Comparison of ENCODE assay signal across 7 mouse cellular contexts in genomic region chr11:12336145-12336544, GRCm38 (mm10).
A peak's percentile ranks its signal among the peaks of the same experiment; 100 is the strongest.
DNase-seq lines count a peak whose midpoint lies in the region; TF ChIP-seq lines count a peak whose summit lies in the region.

No protein-coding gene starts in this region.

- intact Hi-C loops in heart, postnatal 36 days (cut with DNase I): loop anchor here (2.0 to 5.0 kb wide), 2 partner anchors 21 to 39 kb away; no protein-coding TSS in a partner anchor

- 20% methylated on average over 12 of the region's 12 CpGs for WGBS in lung, adult 2 months

- peak; percentile 57 for DNase-seq in adrenal gland, adult 2 months
- DNase-seq in heart, postnatal 36 days: peak; percentile 70 to 71
- peak; percentile 48 for DNase-seq in lung, adult 2 months
- DNase-seq in ovary, postnatal 36 days (ENCODE audit: low spot score): no peak
- DNase-seq in urinary bladder, postnatal 4 days (ENCODE audit: low spot score in 2 of 2): no peak
- no peak for DNase-seq in right cerebral cortex, postnatal 4 days

- peaks cover 3% of the 10 kb centered on the region; the same call in 1 of the 2 replicates for H3K4me1 ChIP-seq in brown adipose tissue, adult 24 weeks (ENCODE audit: control insufficient read depth, insufficient read depth, insufficient read length, low read length)
- peaks cover 7% of the 10 kb centered on the region; the same call in 1 of the 2 replicates for H3K4me1 ChIP-seq in lung, adult 2 months (ENCODE audit: control insufficient read depth, insufficient read depth, low read length)

- H3K27ac ChIP-seq in brown adipose tissue, adult 24 weeks (replicated peaks; ENCODE audit: low read depth, low read length): peak overlapping the region; percentile 68

- TF ChIP-seq POLR2A in lung, adult 2 months (IDR thresholded peaks at IDR 0.05; ENCODE audit: borderline replicate concordance, extremely low read depth, low read depth, low read length): no peak

- no peak for TF ChIP-seq CTCF in lung, adult 2 months (IDR thresholded peaks at IDR 0.05; ENCODE audit: insufficient read depth, low read length)

- H3K4me3 ChIP-seq in brown adipose tissue, adult 24 weeks (ENCODE audit: insufficient read depth, low read depth, low read length): no peak overlapping the region
- H3K4me3 ChIP-seq in lung, adult 2 months (replicated peaks; ENCODE audit: extremely low read depth, low read depth, low read length): no peak overlapping the region

Comparison
In these comparisons a context has a peak if more than half of its experiments do, and no peak if none do; other contexts are left out.
1. DNase-seq: peak in adrenal gland, adult 2 months (single experiment), heart, postnatal 36 days (2 of 2) and lung, adult 2 months (single experiment); none in ovary, postnatal 36 days (single experiment), urinary bladder, postnatal 4 days (0 of 2) and right cerebral cortex, postnatal 4 days (single experiment).